Mouse (Mus musculus) ES-Bruce4 (cell line): ENCODE results near the gene Gabrr1. TPM values are rescaled to one million over a fixed set of nuclear protein-coding genes. Genes with fewer than 3 reads are reported as not detected.
"Not testable (repeated sequence)": the region's sequence is repeated elsewhere in the genome, so short reads cannot be mapped to it uniquely, and the experiment has no call there.

Experiments used
- H3K27ac ChIP-seq: 2 replicates; pipeline ENCODE4 v1.5.1; 2012; ENCODE audit warnings: low read length, inconsistent platforms; ENCODE audit not compliant: insufficient read depth
- H3K27me3 ChIP-seq: 2 replicates; pipeline ENCODE4 v1.6.1; 2012; ENCODE audit warnings: mild to moderate bottlenecking, low read length, inconsistent platforms; ENCODE audit not compliant: control insufficient read depth, poor library complexity, insufficient read depth, severe bottlenecking
- H3K36me3 ChIP-seq: 2 replicates; pipeline ENCODE4 v1.6.1; 2012; ENCODE audit warnings: inconsistent platforms, mild to moderate bottlenecking, low read length, moderate library complexity; ENCODE audit not compliant: control insufficient read depth, poor library complexity, insufficient read depth, severe bottlenecking
- H3K4me1 ChIP-seq: one replicate; pipeline ENCODE4 v1.8.1; 2011; ENCODE audit warnings: low read length; ENCODE audit not compliant: control insufficient read depth, insufficient read depth
- H3K4me3 ChIP-seq: 2 replicates; pipeline ENCODE4 v1.5.1; 2011; ENCODE audit warnings: low read depth, mild to moderate bottlenecking, low read length
- H3K9ac ChIP-seq: 2 replicates; pipeline ENCODE4 v1.6.1; 2012; ENCODE audit warnings: low read depth, mild to moderate bottlenecking, inconsistent platforms; ENCODE audit not compliant: poor library complexity, severe bottlenecking
- H3K9me3 ChIP-seq: replicated peaks from 2 replicates; pipeline ENCODE4 v1.6.1; 2012; ENCODE audit warnings: mild to moderate bottlenecking, low read length, inconsistent platforms; ENCODE audit not compliant: control insufficient read depth, poor library complexity, insufficient read depth, severe bottlenecking
- CTCF ChIP-seq: IDR thresholded peaks from one replicate; pipeline ENCODE4 v1.8.1; 2011; ENCODE audit warnings: low read depth, low read length
- EP300 ChIP-seq: IDR thresholded peaks from 2 replicates; pipeline ENCODE4 v1.6.1; 2011; ENCODE audit warnings: low read depth, low read length; ENCODE audit not compliant: insufficient read depth
- POLR2A ChIP-seq: IDR thresholded peaks from one replicate; pipeline ENCODE4 v1.8.1; 2011; ENCODE audit warnings: low read length; ENCODE audit not compliant: insufficient read depth
- polyA plus RNA-seq: library from polyadenylated mRNA; stranded (reverse); fragments of >200 nt; gene quantifications from 2 replicates; pipeline ENCODE4 v1.2.4, GENCODE M21; 2011; ENCODE audit warnings: low read depth; ENCODE audit not compliant: missing spikeins, insufficient read depth, insufficient read length

Gabrr1 gene
- polyA plus RNA-seq, 1 experiment, result not detected

DNA sequence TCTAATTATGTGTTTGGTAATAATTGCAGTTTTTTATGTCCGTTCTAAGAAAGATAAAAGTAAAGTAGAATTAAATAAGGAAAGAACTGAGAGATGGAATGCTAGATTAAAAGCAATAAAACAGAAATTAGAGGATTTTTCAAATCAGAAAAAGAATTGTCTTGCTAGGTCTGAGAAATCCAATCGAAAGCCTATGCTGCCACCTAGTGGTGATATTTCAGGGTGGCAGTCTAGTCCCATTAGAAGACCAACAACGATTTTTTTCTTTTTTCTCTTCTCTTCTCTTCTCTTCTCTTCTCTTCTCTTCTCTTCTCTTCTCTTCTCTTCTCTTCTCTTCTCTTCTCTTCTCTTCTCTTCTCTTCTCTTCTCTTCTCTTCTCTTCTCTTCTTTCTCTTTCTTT lies 13.2 kb upstream of the Gabrr1 start:
- H3K36me3 ChIP-seq, H3K4me3 ChIP-seq, H3K9me3 ChIP-seq, H3K9ac ChIP-seq, H3K4me1 ChIP-seq, H3K27ac ChIP-seq, H3K27me3 ChIP-seq: not testable (repeated sequence)
- peak; percentile 37 for TF ChIP-seq CTCF

DNA sequence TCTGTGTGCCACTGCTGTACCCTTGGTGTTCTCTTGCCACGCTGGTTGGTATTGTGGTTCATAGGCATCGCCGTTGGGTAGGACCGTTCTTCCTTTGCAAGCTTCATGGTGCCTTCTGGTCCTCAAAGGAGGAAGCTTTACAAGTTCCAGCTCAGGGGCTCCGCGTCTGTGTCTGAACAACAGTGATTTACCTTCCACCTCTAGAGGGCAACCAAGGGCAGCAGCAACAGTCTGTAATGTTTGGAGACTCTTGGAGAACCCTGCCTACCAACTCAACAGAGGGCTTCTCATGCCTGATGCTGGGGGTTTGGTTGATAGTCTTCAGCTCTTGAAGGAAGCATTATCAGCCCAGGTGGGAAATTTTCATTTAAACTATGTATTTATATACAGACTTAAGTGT lies 7.8 kb upstream of the Gabrr1 start:
- TF ChIP-seq CTCF (peak; percentile 33), EP300 (no peak)
- H3K4me1 ChIP-seq, result no peaks in the 10 kb centered on the region
- no peaks in the 10 kb centered on the region for H3K36me3 ChIP-seq
- H3K9me3 ChIP-seq, result no peaks in the 10 kb centered on the region
- no peak overlapping the region for H3K4me3 ChIP-seq
- H3K27ac ChIP-seq, result no peak overlapping the region
- H3K27me3 ChIP-seq, result no peaks in the 10 kb centered on the region
- no peak overlapping the region for H3K9ac ChIP-seq

DNA sequence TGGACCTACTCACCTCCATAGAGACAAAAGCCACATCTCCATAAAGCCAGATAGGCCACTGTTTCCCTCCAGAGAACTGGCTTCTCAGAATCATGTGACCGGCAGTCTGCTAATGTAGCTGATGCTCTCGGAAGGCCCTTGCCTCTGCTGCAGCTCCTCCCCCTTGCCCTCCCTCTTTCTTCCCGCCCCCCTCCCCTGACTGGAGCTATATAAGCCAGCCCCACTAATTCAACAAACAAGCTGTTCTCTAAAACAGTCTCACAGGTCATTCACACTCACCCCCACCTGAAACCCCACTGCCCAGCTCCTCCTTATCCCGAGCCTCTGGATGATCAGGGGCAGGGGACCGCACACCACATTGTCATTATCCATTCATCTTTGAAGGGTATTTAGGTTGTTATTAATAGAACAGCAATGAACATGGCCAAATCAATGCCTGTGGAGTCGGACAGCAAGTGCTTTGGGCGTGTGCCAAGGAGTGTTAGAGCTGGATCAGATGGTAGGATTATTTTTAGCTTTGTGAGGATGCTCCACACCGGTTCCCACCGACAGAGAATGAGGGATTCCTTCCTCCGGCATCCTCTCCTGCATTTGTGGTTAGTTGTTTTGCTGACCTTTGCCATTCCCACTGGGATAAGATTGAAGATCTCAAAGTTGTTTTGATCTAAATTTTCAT lies 6.8 kb upstream of the Gabrr1 start:
- Histone ChIP-seq H3K9ac (no peak overlapping the region), H3K27ac (no peak overlapping the region), H3K9me3 (no peaks in the 10 kb centered on the region), H3K4me1 (no peaks in the 10 kb centered on the region), H3K36me3 (no peaks in the 10 kb centered on the region), H3K27me3 (no peaks in the 10 kb centered on the region), H3K4me3 (no peak overlapping the region)
- TF ChIP-seq CTCF (no peak), EP300 (no peak), POLR2A (no peak)

DNA sequence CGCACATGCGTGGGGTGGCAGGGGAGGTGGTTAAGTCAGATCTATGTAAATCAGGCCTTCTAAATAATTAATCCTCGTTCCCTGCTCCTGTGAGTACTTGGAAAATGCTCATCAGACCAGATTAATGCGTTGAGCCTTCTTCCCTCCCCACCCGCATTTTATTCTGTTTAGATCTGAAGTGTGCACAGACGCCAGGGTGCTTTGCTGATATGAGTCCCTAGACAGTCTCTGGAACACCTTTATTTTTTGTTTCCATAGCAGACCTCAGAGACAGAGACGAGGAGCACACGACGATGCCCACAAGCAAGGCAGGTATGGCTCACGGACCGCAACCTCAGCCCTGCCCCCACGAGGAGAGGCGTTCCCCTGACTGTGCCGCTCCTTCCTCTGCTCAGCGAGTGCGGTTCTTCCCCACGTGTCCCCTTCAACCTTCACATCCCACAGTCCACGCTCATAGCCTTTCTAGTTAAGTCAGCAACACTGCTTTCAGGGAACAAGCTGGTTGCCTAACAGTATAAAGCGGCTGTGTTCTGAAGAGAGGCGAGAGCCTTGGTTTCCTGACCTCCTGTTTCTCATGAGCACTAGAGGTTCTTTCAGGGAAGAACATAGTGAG lies 14.5 kb downstream of the Gabrr1 start:
- TF ChIP-seq POLR2A (no peak), CTCF (no peak), EP300 (no peak)
- H3K9ac ChIP-seq, result no peak overlapping the region
- no peaks in the 10 kb centered on the region for H3K9me3 ChIP-seq
- no peaks in the 10 kb centered on the region for H3K4me1 ChIP-seq
- H3K4me3 ChIP-seq, result peak overlapping the region; percentile 23; the same call in 1 of the 2 replicates
- H3K36me3 ChIP-seq, result no peaks in the 10 kb centered on the region
- H3K27me3 ChIP-seq, result no peaks in the 10 kb centered on the region
- no peak overlapping the region for H3K27ac ChIP-seq

GRCm38 (mm10) chr4:33147825-33148224 lies 15.5 kb downstream of the Gabrr1 start:
- no peaks in the 10 kb centered on the region for H3K4me1 ChIP-seq
- no peak overlapping the region for H3K27ac ChIP-seq
- TF ChIP-seq CTCF, result peak; percentile 1
- no peak for TF ChIP-seq EP300
- TF ChIP-seq POLR2A, result no peak
- H3K9me3 ChIP-seq, result no peaks in the 10 kb centered on the region
- H3K4me3 ChIP-seq, result no peak overlapping the region
- no peaks in the 10 kb centered on the region for H3K36me3 ChIP-seq
- H3K9ac ChIP-seq, result no peak overlapping the region
- no peaks in the 10 kb centered on the region for H3K27me3 ChIP-seq

- no peaks in the 10 kb centered on the region for H3K27me3 ChIP-seq
- H3K9me3 ChIP-seq, result no peaks in the 10 kb centered on the region
- no peaks in the 10 kb centered on the region for H3K36me3 ChIP-seq
- no peak overlapping the region for H3K27ac ChIP-seq
- no peak overlapping the region for H3K4me3 ChIP-seq
- no peak for TF ChIP-seq EP300
- no peak for TF ChIP-seq POLR2A
- TF ChIP-seq CTCF, result no peak
- no peaks in the 10 kb centered on the region for H3K4me1 ChIP-seq
- H3K9ac ChIP-seq, result no peak overlapping the region
Measured at GRCm38 (mm10) chr4:33149150-33149549, 16.8 kb downstream of the Gabrr1 start.
